Mouse (Mus musculus): ENCODE results near the gene Fau. TPM values are rescaled to one million over a fixed set of nuclear protein-coding genes. Genes with fewer than 3 reads are reported as not detected.

Fau gene
- total RNA-seq, 4 experiments from 2014 or later = 653 to 927 (median 780) TPM

DNA sequence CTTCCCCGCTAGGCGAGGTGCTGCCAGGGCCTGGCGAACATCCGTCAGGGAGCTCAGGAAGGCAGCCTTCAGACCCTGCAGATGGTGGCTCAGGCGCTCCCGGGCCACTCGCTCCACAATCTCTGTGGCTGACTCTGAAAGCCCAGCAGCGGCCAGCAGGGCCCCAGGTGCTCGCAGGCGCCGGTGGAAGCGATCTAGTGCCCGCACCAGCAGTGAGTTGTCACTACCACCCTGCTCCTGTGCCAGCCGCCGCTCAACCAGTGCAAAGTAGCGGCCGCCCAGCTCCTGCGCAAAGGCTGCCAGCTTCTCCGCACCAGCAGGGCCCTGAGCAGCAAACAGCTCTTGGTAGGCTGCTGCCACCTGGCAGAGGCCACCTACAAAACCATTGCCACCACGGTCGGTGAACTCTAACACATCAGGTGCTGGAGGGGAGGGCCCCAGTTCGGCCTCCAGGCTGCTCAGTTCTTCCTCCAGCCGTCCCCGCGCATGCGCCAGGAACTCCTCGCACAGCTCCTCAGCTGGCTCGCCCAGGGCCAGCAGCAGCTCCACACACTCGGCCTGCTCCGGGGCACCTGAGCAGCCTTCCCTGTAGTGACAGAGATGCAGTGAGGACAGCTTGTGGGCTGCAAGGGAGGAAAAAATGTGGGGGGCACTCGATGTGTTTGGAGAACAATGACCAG is 13.1 kb downstream of the Fau start:
- no peak for DNase-seq (ENCODE audit: low spot score in 2 of 2)

DNA sequence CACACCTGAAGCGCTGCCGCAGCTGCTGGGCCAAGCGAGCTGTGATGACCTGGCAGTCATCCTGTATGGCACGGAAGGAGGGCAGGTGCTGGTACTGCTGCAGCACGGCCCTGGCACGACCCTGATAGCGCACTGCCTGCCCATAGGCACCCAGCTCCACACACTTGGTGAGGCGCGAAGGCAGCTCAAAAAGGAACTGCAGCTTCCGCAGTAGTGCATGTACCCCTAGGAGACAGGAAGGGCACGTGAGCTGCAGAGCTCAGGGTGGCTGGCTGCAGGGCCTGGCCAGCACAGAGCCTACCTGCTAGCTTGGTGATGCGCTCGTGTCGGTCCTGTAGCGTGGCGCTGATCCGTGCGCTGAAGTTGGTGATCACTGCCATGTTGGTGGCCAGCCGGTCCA is 13.6 kb downstream of the Fau start:
- no peak for DNase-seq (ENCODE audit: low spot score in 2 of 2)

DNA sequence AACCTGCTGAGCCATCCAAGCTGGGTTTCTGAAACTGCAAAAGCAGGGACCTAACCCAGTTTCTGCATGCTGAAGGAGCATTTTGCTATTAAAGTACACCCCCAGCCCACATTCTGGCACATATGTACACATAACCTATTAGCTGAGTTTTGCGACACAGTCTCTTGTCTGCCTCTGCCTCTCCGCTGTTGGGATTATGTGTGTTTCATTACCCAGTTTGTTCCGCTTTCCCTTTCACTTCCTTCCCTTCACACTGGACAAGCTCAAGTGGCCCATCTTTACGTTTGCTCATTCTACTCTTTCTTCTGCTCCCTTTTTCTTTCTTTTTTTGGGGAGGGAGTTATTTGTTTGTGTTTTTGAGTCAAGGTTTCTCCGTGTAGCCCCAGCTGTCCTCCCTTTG is 16.2 kb downstream of the Fau start:
- no peak for DNase-seq (ENCODE audit: low spot score in 2 of 2)

DNA sequence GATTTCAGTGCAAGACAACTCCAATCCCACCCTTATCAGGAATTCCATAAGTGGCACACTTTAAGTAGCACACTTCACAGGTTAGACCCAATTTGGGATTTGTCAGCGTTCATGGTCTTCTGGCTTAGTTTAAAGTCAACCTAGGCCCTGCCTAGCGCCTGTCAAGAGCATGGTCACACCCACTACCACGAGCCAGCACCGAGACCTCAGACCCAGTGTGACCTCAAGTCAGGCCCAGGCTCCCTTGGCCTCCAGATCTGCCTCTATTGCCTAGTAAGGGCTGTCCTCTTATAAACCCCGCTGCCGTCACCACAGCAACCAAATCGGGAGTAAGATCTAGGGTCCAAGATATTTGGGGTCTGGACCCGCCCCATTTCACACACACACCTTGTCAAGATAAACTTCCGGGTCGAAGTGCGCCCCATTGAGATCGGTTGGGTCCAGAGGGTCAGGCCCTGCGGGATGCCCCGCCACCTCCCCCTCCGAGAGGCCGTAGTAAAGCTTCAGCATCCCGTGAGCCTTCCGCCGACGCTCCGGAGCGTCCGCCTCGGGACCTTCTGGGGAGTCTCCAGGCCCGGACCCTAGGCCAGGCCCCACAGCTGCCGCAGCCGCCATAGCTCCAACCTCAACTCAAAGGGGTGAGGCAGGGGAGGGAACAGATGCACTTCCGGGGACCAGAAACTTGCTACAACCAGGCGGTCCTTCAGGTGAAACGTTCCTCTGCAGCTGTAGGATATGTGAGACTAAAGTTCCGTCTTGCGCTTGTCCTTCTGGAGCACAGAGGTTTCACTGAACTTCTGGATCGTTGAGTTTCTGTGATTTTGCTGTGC is 19.1 kb downstream of the Fau start, which contains the start of gene Vps51:
TSS of gene Vps51 (minus strand) at position 668 of the 830 bp plus-strand sequence.
- DNase-seq (ENCODE audit: low spot score in 2 of 2) = peak; percentile 78 to 88

DNA sequence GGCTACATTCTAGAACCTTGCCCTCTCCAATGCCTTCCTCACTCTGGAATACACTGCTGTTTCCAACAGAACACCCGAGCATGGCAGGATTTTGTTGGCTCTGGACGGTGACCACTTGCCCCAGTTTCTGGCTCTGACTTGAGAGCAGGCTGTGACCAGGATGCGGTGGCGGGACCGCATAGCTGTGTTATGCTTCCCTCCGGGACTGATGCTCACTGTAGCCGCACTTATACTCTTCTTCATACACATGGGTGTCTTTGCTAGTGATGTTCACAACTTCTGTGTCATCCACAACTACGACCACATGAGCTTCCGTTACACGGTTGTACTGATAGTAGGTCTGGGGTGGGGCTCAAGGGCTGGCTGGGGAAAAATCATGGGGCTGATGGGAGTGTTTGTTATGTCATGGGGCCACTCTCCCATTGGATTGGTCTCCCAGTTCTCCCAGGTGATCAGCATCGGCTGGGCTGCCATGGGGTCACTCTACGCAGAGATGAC is 22.4 kb downstream of the Fau start, which contains the start of gene Tmem262:
TSS of gene Tmem262 (plus strand) at position 51 of the 498 bp plus-strand sequence.
- no peak for DNase-seq (ENCODE audit: low spot score in 2 of 2)

- DNase-seq (ENCODE audit: low spot score in 2 of 2) = no peak
These were observed 24.5 kb downstream of the Fau start, which contains the start of gene Gm28374 for GRCm38 (mm10) chr19:6082156-6082555. Gene Gm28374, minus strand, starts transcription at chr19:6082256.

DNA sequence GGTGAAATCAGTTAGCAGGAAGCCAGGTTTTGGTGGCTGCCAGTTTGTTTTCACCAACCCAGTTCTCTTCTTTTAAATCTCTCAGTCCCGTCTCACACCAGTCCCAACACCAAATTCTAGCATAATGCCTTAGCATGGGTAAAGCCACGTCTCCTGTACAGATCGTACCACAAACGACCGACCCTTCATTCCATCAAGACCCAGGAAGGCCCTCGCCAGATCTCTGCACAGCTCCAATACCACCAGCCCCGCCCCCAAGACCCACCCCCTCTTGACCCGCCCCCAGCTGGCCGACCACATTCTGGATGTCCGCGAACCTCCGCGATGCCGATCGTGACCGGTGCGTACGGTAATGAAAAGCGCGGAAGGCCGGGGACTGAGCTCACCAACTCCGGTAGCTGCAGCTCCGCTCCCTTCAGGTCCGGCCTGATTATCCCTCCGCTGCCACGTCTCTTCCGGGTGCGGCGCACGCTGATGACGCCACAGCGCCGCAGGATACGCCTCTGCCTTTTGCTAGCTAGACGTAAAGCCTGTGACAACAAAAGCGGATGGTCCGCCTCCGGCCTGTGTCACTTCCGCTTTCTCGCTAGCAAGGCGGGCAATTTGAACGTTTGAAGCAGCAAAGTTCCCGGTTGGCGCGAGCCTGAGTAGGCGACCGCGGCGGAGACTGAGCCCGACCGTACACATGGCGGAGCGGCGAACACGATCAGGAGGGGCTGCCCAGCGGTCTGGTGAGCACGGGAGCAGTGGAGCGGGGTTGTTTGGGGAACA is 27.0 kb downstream of the Fau start, which contains the start of the genes Zfpl1 and Cdca5:
TSS of gene Zfpl1 (minus strand) at position 479 of the 771 bp plus-strand sequence.
TSS of gene Cdca5 (plus strand) at position 506 of the 771 bp plus-strand sequence.
- peak; percentile 96 to 97 for DNase-seq (ENCODE audit: low spot score in 2 of 2)

- no peak for DNase-seq (ENCODE audit: low spot score in 2 of 2)
These were observed 27.8 kb downstream of the Fau start for GRCm38 (mm10) chr19:6085417-6085879.

- no peak for DNase-seq (ENCODE audit: low spot score in 2 of 2)
These were observed 31.2 kb downstream of the Fau start for GRCm38 (mm10) chr19:6088841-6089240.

DNA sequence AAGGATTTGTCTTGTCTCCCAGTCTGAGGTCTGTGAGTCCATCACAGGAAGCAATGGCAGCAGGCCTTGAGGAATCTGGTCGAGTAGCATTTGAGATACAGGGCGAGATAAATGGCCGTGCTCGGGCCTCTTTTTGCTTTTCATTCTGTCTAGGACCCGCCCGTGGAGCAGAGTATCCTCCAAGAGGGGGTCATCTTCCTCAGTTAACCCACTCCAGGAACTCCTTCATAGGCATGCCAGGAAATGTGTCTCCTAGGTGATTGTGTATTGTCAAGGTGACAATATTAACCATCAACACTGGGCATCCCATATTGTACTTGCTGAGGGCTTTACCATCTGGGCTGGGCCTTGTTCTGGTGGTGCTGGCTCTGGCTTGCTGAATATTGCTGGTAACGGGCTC is 36.5 kb downstream of the Fau start, which contains the start of gene AC131692.1:
TSS of gene AC131692.1 (plus strand) at position 301 of the 400 bp plus-strand sequence.
- DNase-seq (ENCODE audit: low spot score in 2 of 2) = no peak

DNA sequence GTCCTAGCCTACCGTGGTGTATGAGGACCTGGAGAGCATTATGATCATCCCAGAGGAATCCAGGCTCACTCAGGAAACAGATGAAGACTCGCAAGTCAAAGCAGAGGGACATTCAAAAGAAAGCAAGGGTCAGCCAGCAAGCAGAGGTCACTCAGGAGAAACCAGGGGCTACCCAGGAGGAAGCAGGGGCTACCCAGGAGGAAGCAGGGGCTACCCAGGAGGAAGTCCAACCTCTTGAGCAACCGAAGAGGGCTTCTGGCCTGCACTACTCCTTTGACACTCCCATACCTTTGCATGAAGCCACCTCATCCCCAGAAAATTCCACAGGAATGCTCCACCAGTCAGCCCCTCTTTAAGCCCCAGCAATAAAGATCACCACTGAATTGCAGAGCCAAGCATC is 40.2 kb downstream of the Fau start:
- no peak for DNase-seq (ENCODE audit: low spot score in 2 of 2)

DNA sequence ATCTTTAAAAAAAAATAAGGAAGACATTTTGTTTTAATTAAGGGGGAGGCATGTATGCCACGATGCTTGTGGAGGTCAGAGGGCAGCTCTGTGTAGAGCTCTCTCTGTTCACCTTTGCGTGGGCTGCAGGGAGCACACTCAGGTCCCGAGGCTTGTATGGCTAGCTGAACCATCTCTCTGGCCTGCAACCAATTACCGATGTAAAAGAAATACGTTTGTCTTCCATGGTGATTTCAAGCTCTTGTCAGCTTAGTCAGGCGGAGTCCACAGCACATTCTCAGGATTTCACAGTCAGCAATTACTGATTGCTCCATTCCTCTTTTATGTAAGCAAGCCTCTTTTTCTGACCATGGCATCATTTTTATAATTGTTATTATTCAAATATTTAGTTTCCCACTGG is 43.5 kb downstream of the Fau start:
- no peak for DNase-seq (ENCODE audit: low spot score in 2 of 2)

DNA sequence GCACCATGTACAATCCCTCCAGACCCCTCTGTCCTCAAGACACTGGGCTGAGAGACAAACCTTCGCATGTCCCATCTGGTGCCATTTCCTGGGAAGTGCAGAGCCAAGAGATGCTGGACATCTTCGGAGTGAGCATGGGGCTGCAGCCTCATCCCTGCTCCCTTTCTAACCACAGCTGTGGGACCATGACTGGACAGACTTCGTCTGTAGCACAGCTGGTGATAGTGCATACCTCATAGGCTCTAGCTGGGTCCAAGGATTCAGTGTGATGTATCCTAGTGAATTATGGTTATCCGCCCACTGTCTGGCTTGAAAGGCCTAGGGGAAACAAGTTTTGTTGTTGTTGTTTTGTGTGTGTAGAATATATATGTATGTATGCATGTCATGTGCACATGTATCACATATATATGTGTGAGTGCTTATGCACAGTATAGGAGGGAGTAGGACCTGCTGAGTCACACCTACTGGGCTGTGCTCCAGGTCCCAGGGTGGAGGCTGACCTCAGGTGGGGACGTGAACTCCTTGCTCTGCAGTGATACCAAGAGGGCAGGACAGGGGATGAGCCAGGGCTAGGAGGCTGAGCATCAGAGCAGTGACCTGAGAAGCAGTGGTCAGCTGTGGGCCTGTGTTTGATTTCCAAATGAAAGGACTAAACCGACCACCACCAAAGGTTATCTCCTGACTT is 44.7 kb downstream of the Fau start:
- no peak for DNase-seq (ENCODE audit: low spot score in 2 of 2)

DNA sequence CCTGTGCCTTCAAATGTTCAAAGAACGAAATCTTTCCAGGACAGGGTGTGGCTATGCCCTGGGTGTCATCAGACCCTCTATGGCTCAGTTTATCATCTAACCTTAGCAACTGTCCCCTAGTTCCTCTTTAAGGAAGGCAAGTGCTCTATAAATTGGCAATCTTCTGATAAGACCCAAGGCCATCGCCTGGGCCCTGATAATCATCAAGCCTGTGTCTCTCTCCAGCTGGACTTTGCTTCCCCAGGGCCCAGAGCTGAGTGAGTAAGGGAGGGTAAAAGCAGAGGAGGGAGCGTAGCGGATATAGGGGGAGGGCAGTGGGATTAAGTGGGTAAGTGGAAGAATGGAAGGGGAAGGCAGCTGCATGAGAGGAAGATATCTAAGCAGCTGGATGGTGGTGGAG is 46.8 kb downstream of the Fau start:
- DNase-seq (ENCODE audit: low spot score in 2 of 2) = no peak

DNA sequence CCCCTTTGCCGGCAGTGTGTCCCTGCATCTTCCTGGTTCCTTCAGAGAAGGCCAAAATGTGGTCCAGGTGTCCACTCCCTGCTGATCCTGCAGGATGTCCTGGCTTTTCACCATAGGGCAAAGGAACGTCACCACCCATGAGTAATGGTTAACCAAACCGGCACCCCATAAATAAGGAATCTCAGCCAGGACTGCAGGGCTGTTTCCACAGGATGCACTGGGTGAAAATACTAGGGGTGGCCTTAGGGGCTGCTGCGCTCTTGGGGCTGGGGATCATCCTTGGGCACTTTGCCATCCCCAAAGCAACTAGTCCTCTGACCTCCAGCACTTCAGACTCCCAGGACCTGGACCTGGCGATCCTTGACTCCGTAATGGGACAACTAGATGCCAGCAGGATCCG is 47.9 kb downstream of the Fau start, which contains the start of gene Naaladl1:
TSS of gene Naaladl1 (plus strand) at position 197 of the 400 bp plus-strand sequence.
- DNase-seq (ENCODE audit: low spot score in 2 of 2) = no peak

Small RNAs within 50 kb of the gene (microRNA-seq; reads per million reads assigned to microRNA genes)
- 1.6 to 5.8 reads per million in 2 experiments for gene Mir6988

Other genes starting within 250 kb of the Fau start
- 10 to 100 TPM; 10.4 to 20.8 (median 16.3) TPM for gene Frmd8, start 182.6 kb upstream of the Fau start, total RNA-seq (2022)
- 1 to 10 TPM; 3.1 to 7.1 (median 4.5) TPM for gene Slc25a45, start 180.0 kb upstream of the Fau start, total RNA-seq (2022)
- gene Tigd3, start 163.7 kb upstream of the Fau start, total RNA-seq (2022) = 1 to 10 TPM; 2.2 to 3.5 (median 2.9) TPM
- gene Dpf2, start 144.8 kb upstream of the Fau start, total RNA-seq (2022) = 100 to 1,000 TPM in 1 of 4 experiments, 10 to 100 TPM in 3; 89.6 to 135 (median 97.5) TPM
- 1 to 10 TPM; 4.4 to 6.0 (median 5.4) TPM for gene Cdc42ep2, start 133.0 kb upstream of the Fau start, total RNA-seq (2022)
- gene Pola2, start 93.6 kb upstream of the Fau start, total RNA-seq (2022) = 1 to 10 TPM; 4.4 to 8.2 (median 7.1) TPM
- not detected for gene Slc22a20, start 71.7 kb upstream of the Fau start, total RNA-seq (2022)
- 10 to 100 TPM; 23.7 to 27.7 (median 25.1) TPM for gene Capn1, start 41.9 kb upstream of the Fau start, total RNA-seq (2022)
- gene Syvn1, start 11.3 kb upstream of the Fau start, total RNA-seq (2022) = 10 to 100 TPM; 40.4 to 48.8 (median 43.7) TPM
- gene Mrpl49, start 59 bp upstream of the Fau start, total RNA-seq (2022) = 10 to 100 TPM; 43.5 to 51.3 (median 46.1) TPM
- gene Znhit2, start 3.3 kb downstream of the Fau start, total RNA-seq (2022) = 10 to 100 TPM; 27.0 to 38.4 (median 32.4) TPM
- gene Tm7sf2, start 10.5 kb downstream of the Fau start, total RNA-seq (2022) = 10 to 100 TPM; 21.7 to 30.5 (median 26.6) TPM
- gene Vps51, start 19.4 kb downstream of the Fau start, total RNA-seq (2022) = 100 to 1,000 TPM in 2 of 4 experiments, 10 to 100 TPM in 2; 90.4 to 103 (median 99.8) TPM
- not detected for gene Tmem262, start 22.2 kb downstream of the Fau start, total RNA-seq (2022)
- 1 to 10 TPM in 1 of 4 experiments, not detected in 3; 2.3 TPM for gene Gm28374, start 24.4 kb downstream of the Fau start, total RNA-seq (2022)
- 10 to 100 TPM; 38.8 to 44.1 (median 41.4) TPM for gene Zfpl1, start 27.1 kb downstream of the Fau start, total RNA-seq (2022)
- gene Cdca5, start 27.1 kb downstream of the Fau start, total RNA-seq (2022) = under 1 TPM in 1 of 4 experiments, not detected in 3; 0.31 TPM
- not detected for gene AC131692.1, start 36.6 kb downstream of the Fau start, total RNA-seq (2022)
- gene Naaladl1, start 47.9 kb downstream of the Fau start, total RNA-seq (2022) = under 1 TPM in 3 of 4 experiments, not detected in 1; 0.14 to 0.25 (median 0.17) TPM
- gene Sac3d1, start 60.8 kb downstream of the Fau start, total RNA-seq (2022) = 10 to 100 TPM; 11.0 to 13.4 (median 12.9) TPM
- 10 to 100 TPM; 38.7 to 43.0 (median 41.8) TPM for gene Snx15, start 70.5 kb downstream of the Fau start, total RNA-seq (2022)
- gene Batf2, start 83.1 kb downstream of the Fau start, total RNA-seq (2022) = 1 to 10 TPM in 1 of 4 experiments, under 1 TPM in 2, not detected in 1; 0.83 to 1.3 (median 0.96) TPM
- gene Arl2, start 83.7 kb downstream of the Fau start, total RNA-seq (2022) = 10 to 100 TPM; 79.8 to 93.3 (median 85.0) TPM
- not detected for gene Majin, start 126.5 kb downstream of the Fau start, total RNA-seq (2022)
- not detected for gene Gpha2, start 168.5 kb downstream of the Fau start, total RNA-seq (2022)
- gene Ppp2r5b, start 178.0 kb downstream of the Fau start, total RNA-seq (2022) = 100 to 1,000 TPM; 126 to 136 (median 128) TPM
- 10 to 100 TPM; 34.1 to 41.8 (median 37.1) TPM for gene Atg2a, start 183.8 kb downstream of the Fau start, total RNA-seq (2022)
- 10 to 100 TPM; 59.1 to 76.4 (median 70.3) TPM for gene Ehd1, start 218.9 kb downstream of the Fau start, total RNA-seq (2022)
- gene Cdc42bpg, start 248.6 kb downstream of the Fau start, total RNA-seq (2022) = 1 to 10 TPM; 5.9 to 9.5 (median 6.5) TPM